Mouse (Mus musculus) CH12F3 (cell line): ENCODE data around the gene Eif4g1.

Experiments
- in situ Hi-C: fragments of 300-500 bp; cut with MboI; formaldehyde crosslinking; loops from 2 replicates; pipeline ENCODE4 v1.14.3; 2020; ENCODE audit warnings: low sequenced_read_pairs

Gene Eif4g1

GRCm38 (mm10) chr16:20672500-20672902 is 4.4 kb downstream of the Eif4g1 start:
- in situ Hi-C loops, result no loop called here

GRCm38 (mm10) chr16:20672965-20673705 is 5.0 kb downstream of the Eif4g1 start:
- in situ Hi-C loops, result no loop called here

- in situ Hi-C loops, result no loop called here
These were observed 5.7 kb downstream of the Eif4g1 start for GRCm38 (mm10) chr16:20673706-20674303.

- in situ Hi-C loops, result no loop called here
These were observed 7.1 kb downstream of the Eif4g1 start for GRCm38 (mm10) chr16:20675213-20675612.

GRCm38 (mm10) chr16:20676702-20677101 is 8.6 kb downstream of the Eif4g1 start:
- in situ Hi-C loops, result no loop called here

- in situ Hi-C loops, result no loop called here
These were observed 9.3 kb downstream of the Eif4g1 start for GRCm38 (mm10) chr16:20677380-20677779.

GRCm38 (mm10) chr16:20677974-20678675 is 10.0 kb downstream of the Eif4g1 start:
- in situ Hi-C loops, result no loop called here

GRCm38 (mm10) chr16:20690774-20691173 is 22.7 kb downstream of the Eif4g1 start:
- in situ Hi-C loops, result no loop called here

- in situ Hi-C loops, result no loop called here
These were observed 23.5 kb downstream of the Eif4g1 start for GRCm38 (mm10) chr16:20691617-20692016.

- in situ Hi-C loops, result no loop called here
These were observed 24.3 kb downstream of the Eif4g1 start for GRCm38 (mm10) chr16:20692241-20692965.

- in situ Hi-C loops, result no loop called here
These were observed 25.1 kb downstream of the Eif4g1 start, which contains the start of gene Fam131a for GRCm38 (mm10) chr16:20693111-20693701. Gene Fam131a (plus strand): TSS chr16:20693241.

GRCm38 (mm10) chr16:20694781-20695180 is 26.7 kb downstream of the Eif4g1 start:
- in situ Hi-C loops, result no loop called here

- in situ Hi-C loops, result no loop called here
These were observed 27.7 kb downstream of the Eif4g1 start for GRCm38 (mm10) chr16:20695622-20696323.

GRCm38 (mm10) chr16:20699266-20699665 is 31.2 kb downstream of the Eif4g1 start:
- in situ Hi-C loops, result no loop called here

- in situ Hi-C loops, result no loop called here
These were observed 31.9 kb downstream of the Eif4g1 start for GRCm38 (mm10) chr16:20700036-20700435.

- in situ Hi-C loops, result no loop called here
These were observed 33.2 kb downstream of the Eif4g1 start for GRCm38 (mm10) chr16:20701316-20701715.

GRCm38 (mm10) chr16:20701729-20702521 is 33.8 kb downstream of the Eif4g1 start:
- in situ Hi-C loops, result no loop called here

GRCm38 (mm10) chr16:20702522-20702893 is 34.4 kb downstream of the Eif4g1 start:
- in situ Hi-C loops, result no loop called here

- in situ Hi-C loops, result no loop called here
These were observed 35.0 kb downstream of the Eif4g1 start for GRCm38 (mm10) chr16:20703071-20703470.
